Mouse (Mus musculus) limb, embryonic 14.5 days (tissue): ENCODE data around the gene Sh3bp1. TPM values are rescaled to one million over a fixed set of nuclear protein-coding genes. Genes with fewer than 3 reads are reported as not detected.
"Not testable (repeated sequence)": the region's sequence is repeated elsewhere in the genome, so short reads cannot be mapped to it uniquely, and the experiment has no call there.

ENCODE experiments used
- ATAC-seq: fragments of 200-750 bp; cut with Nextera tagmentation; 2 replicates; pipeline ENCODE4 v1.8.0; 2017; ENCODE audit warnings: low read depth, moderate number of reproducible peaks, moderate TSS enrichment; ENCODE audit not compliant: low FRiP score
- DNase-seq: peaks from one replicate; pipeline ENCODE4 v3.0.0-alpha.2; 2015; ENCODE audit warnings: low spot score
- H3K27ac ChIP-seq: fragments of 300-500 bp; sonication (generic); replicated peaks from 2 replicates; pipeline ENCODE4 v1.5.1; 2014; ENCODE audit warnings: low read depth, mild to moderate bottlenecking, low read length, moderate library complexity, mixed read lengths
- H3K27me3 ChIP-seq: fragments of 300-500 bp; sonication (generic); 2 replicates; pipeline ENCODE4 v1.6.1; 2014; ENCODE audit warnings: low read length, mixed read lengths; ENCODE audit not compliant: control insufficient read depth, insufficient read depth
- H3K36me3 ChIP-seq: fragments of 300-500 bp; sonication (generic); 2 replicates; pipeline ENCODE4 v1.6.1; 2014; ENCODE audit warnings: mild to moderate bottlenecking, low read length, moderate library complexity, mixed read lengths; ENCODE audit not compliant: control insufficient read depth, insufficient read depth
- H3K4me1 ChIP-seq: fragments of 300-500 bp; sonication (generic); 2 replicates; pipeline ENCODE4 v1.6.1; 2014; ENCODE audit warnings: antibody characterized with exemption, low read length, mixed read lengths; ENCODE audit not compliant: control insufficient read depth, insufficient read depth
- H3K4me2 ChIP-seq: fragments of 300-500 bp; sonication (generic); replicated peaks from 2 replicates; pipeline ENCODE4 v1.6.1; 2014; ENCODE audit warnings: low read depth, mild to moderate bottlenecking, low read length, moderate library complexity; ENCODE audit not compliant: severe bottlenecking
- H3K4me3 ChIP-seq: fragments of 300-500 bp; sonication (generic); replicated peaks from 2 replicates; pipeline ENCODE4 v1.5.1; 2014; ENCODE audit warnings: low read length
- H3K9ac ChIP-seq: fragments of 300-500 bp; sonication (generic); 2 replicates; pipeline ENCODE4 v1.6.1; 2014; ENCODE audit warnings: mild to moderate bottlenecking, low read depth, low read length, moderate library complexity; ENCODE audit not compliant: severe bottlenecking
- H3K9me3 ChIP-seq: fragments of 300-500 bp; sonication (generic); 2 replicates; pipeline ENCODE4 v1.6.1; 2016; ENCODE audit warnings: low read length; ENCODE audit not compliant: control insufficient read depth
- POLR2A ChIP-seq: fragments of 200-500 bp; IDR thresholded peaks from 2 replicates; pipeline ENCODE4 v1.8.0; 2012; ENCODE audit warnings: inconsistent platforms, mild to moderate bottlenecking, moderate library complexity, borderline replicate concordance; ENCODE audit not compliant: insufficient read depth, insufficient read length; ENCODE audit errors: extremely low read depth
- whole genome bisulfite sequencing: fragments of 180-500 bp; shearing (Covaris S2); extraction: QIAGEN DNeasy Blood & Tissue Kit; methylation state at CpG from one replicate; pipeline ENCODE4 v1.1.7; 2014; 5-methylcytosine and 5-hydroxymethylcytosine counted together
- polyA plus RNA-seq, 2 experiments: library from polyadenylated mRNA; depleted of rRNA in 1 of 2; stranded (reverse) in 1 of 2; unstranded in 1 of 2; fragments of >200 nt; fragmentation: Nextera tagmentation in 1 of 2; extraction: Ambion mirVana in 1 of 2; gene quantifications; 2 replicates each; pipeline versions ENCODE4 v1.2.1 to v1.2.3; 2012 to 2014

The Sh3bp1 gene
- polyA plus RNA-seq, 2 experiments: 51.7 to 127 TPM

DNA sequence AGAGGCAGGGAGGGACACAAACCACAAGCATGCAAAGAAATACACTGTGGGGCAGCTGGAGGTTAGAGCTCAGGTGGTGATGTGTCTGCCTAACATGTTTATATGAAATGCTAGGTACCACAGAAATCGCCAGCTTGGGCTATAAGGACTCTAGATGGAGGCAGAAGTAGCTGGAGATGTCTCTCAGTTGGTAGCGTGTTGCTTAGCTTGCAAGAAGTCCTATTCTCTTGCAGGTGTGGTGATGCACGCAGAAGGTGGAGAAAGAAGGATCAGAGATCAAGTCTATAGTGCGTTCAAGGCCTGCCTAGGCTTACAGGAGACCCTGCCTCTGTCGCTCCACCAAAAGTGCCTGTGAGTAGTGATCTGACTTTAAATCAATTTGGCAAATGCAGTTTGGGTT is 24.0 kb upstream of the Sh3bp1 start:
- ATAC-seq (no peak), DNase-seq (no peak)
- TF ChIP-seq POLR2A: no peak
- peak overlapping the region; percentile 85; the same call in 1 of the 2 replicates for H3K4me2 ChIP-seq
- no peaks in the 10 kb centered on the region for H3K9me3 ChIP-seq
- H3K27ac ChIP-seq: peak overlapping the region; percentile 99
- no peaks in the 10 kb centered on the region for H3K27me3 ChIP-seq
- peaks cover 4% of the 10 kb centered on the region; the same call in 1 of the 2 replicates for H3K36me3 ChIP-seq
- H3K4me3 ChIP-seq: peak overlapping the region; percentile 77; the same call in 1 of the 2 replicates
- peak overlapping the region; percentile 90; the same call in 1 of the 2 replicates for H3K9ac ChIP-seq
- peaks cover 21% of the 10 kb centered on the region for H3K4me1 ChIP-seq
- WGBS: 85% methylated on average over 5 of the region's 5 CpGs

DNA sequence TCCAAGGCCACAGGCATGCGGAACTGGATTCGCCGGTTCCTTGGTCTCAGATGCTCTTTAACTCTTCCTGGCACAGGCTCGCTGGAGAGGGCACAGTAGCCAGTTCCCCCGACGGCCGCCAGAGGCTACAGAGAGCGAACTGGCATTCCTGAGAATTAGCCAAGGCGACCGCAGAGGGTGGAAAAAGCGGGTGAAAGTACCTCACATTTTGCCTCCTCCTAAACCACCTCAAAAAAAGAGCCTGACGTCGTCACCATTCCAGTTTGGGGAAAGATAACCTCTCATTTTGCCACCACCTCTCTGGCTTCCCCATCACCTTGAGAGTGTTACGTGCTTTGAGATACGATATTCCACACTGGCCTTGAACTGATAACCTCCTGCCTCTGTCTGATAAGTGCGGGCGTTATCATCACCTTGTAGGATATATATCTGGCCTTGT is 23.3 kb upstream of the Sh3bp1 start:
- DNase-seq: peak; percentile 92
- no peaks in the 10 kb centered on the region for H3K27me3 ChIP-seq
- peak overlapping the region; percentile 77 for H3K4me3 ChIP-seq
- peaks cover 21% of the 10 kb centered on the region for H3K4me1 ChIP-seq
- 3% methylated on average over 17 of the region's 17 CpGs for WGBS
- 0 out of 2 replicates have a peak, but pooled peaks have one; percentile 11 for TF ChIP-seq POLR2A
- no peaks in the 10 kb centered on the region for H3K9me3 ChIP-seq
- H3K4me2 ChIP-seq: peak overlapping the region; percentile 85
- peak overlapping the region; percentile 99 for H3K27ac ChIP-seq
- H3K9ac ChIP-seq: peak overlapping the region; percentile 90
- peaks cover 10% of the 10 kb centered on the region; the same call in 1 of the 2 replicates for H3K36me3 ChIP-seq
- peak; percentile 31 for ATAC-seq

DNA sequence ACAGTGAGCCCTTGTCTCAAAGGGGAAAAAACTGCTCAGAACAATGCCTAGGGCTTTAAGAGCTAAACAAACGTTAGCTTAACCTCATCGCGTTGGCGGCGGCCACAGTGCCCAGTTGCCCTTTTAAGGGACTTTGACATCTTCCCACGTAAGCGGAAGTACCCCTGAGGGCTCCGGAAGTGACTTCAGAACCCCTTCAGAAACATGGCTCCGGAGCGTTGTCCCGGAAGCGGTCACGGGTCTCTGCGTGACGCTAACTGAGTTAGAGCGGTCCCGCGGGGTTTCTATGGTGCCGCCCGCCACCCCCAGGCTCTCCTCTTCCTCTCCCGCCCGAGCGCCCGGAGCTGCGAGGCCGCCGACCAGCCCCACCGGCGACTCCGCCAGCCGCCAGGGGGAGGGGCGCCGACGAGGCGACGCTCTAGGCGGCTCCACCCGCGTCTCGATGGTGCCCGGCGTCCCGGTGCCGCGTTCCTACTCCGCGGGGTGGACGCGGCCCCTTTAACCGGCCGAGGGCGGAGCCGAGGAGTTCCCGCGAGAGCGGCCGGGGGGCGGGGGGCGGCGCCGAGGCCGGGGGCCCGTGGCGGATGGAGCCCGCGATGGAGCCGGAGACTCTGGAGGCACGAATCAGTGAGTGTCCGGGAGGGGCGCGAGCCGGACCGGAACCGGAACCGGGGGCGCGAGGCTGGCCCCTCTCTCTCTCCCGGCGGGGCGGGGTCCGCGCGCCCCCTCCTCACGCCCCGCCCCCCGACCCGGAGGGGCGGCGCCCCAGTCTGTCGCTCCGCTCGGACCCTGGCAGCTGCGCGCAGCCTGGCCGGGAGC is 22.4 kb upstream of the Sh3bp1 start, which contains the start of gene Gga1:
Gene Gga1 (plus strand): TSS at position 200 of the 819 bp plus-strand sequence.
- WGBS: 1% methylated on average over 55 of the region's 95 CpGs
- peaks cover 21% of the 10 kb centered on the region for H3K4me1 ChIP-seq

DNA sequence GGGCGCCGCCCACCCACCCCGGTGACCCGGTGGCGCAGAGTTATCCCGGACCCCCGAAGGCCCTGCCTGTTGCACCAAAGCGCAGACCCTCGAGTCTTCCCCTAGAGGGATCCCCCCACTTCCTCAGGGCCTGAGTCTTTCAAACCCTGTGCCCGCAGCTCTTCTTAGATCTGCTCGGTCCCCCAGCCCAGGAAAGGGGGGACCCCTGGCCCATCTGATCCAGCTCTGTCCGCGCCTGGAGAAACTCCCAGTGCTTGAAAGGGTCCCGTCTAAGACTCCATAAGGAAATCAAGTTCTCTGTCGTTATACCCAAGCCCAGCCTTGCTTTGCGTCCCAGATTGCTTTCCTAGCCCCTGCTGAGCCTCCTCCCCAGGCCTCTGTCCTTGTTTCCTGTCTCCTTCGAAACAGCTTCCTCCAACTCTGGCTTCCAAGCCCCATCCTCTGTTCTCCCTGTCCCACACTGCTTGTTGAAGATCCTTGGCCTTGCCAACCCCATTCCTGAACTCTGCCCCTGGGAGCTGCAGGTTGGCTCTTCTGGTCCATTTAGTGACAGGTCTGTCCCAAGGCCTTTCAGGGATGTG is 21.7 kb upstream of the Sh3bp1 start:
- Histone ChIP-seq H3K36me3 (peaks cover 26% of the 10 kb centered on the region), H3K4me1 (peaks cover 21% of the 10 kb centered on the region), H3K9me3 (no peaks in the 10 kb centered on the region), H3K9ac (peak overlapping the region; percentile 90), H3K4me3 (peak overlapping the region; percentile 77), H3K27me3 (no peaks in the 10 kb centered on the region), H3K27ac (peak overlapping the region; percentile 99), H3K4me2 (peak overlapping the region; percentile 85)
- no peak for TF ChIP-seq POLR2A
- ATAC-seq: no peak
- DNase-seq: no peak
- 0% methylated on average over 13 of the region's 17 CpGs for WGBS

More for the DNA sequence above, 22.4 kb upstream of the Sh3bp1 start, which contains the start of gene Gga1:
- no peaks in the 10 kb centered on the region for H3K9me3 ChIP-seq
- DNase-seq (peak; percentile 97), ATAC-seq (peak; percentile 89)
- TF ChIP-seq POLR2A: peak; percentile 47; the same call in 1 of the 2 replicates
- H3K9ac ChIP-seq: peak within 1 kb of the TSS; percentile 90
- H3K27ac ChIP-seq: peak within 1 kb of the TSS; percentile 99
- peak within 1 kb of the TSS; percentile 77 for H3K4me3 ChIP-seq
- H3K27me3 ChIP-seq: no peaks in the 10 kb centered on the region
- H3K36me3 ChIP-seq: peaks cover 19% of the 10 kb centered on the region
- H3K4me2 ChIP-seq: peak within 1 kb of the TSS; percentile 85

DNA sequence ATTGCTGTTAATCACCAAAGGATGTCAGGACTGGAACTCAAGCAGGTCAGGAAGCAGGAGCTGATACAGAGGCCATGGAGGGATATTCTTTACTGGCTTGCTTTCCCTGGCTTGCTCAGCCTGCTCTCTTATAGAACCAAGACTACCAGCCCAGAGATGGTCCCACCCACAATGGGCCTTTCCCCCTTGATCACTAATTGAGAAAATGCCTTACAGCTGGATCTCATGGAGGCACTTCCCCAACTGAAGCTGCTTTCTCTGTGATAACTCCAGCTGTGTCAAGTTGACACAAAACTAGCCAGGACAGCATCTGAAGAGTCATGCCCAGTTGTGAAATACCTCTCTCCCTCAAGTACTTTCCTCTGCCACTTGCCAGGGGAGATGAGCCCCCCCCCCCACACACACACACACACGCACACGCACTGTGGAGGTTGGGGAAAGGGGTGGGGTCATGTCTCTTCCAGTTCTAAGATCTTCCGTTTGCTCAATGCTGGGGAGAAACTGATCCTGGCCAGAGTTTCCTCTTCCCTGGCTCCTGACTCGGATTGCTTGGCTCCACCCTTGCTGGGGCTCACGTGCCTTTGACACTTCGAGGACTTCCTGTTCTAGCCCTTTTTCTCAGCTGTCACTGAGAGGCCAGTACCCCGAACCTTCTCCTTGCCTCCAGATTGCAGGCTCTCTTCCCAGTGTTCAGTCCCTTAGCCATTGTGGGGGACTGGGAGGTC is 20.6 kb upstream of the Sh3bp1 start:
- not testable (repeated sequence) for H3K9ac ChIP-seq, H3K27me3 ChIP-seq, H3K4me3 ChIP-seq, H3K9me3 ChIP-seq, ATAC-seq, DNase-seq
- H3K4me2 ChIP-seq: peak overlapping the region; percentile 85; the same call in 1 of the 2 replicates
- peak overlapping the region; percentile 55; the same call in 1 of the 2 replicates for H3K27ac ChIP-seq
- peaks cover 21% of the 10 kb centered on the region for H3K4me1 ChIP-seq
- H3K36me3 ChIP-seq: peaks cover 36% of the 10 kb centered on the region
- 32% methylated on average over 7 of the region's 7 CpGs for WGBS
